ENCODE assay signal across 8 mouse cellular contexts in the genomic region with DNA sequence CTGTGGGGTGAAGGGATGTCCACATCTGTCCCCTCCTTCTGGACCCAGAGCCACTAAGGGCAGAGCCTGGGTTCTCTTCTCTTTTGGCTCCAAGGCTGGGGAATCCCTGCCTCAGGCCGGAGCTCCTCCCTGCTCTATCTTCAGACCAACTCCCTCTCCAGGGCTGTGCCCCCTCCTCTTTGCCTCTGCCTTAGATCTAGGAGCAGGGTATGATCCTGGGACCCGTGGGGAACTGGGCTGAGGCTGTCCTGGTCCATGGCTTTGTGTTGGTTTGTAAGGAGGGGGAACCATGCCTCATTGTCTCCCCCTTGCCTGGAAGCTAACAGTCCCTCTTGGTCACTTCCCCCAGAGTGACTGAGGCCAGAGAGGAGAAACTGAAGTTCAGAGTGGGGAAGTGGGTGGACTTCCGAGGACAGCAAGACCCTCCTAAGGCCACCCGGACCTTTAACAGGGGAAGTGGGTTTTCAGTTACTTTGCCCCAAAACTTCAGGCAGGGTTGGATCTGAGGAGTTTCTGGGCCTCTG. TPM values are rescaled to one million over a fixed set of nuclear protein-coding genes. Genes with fewer than 3 reads are reported as not detected.
DNase-seq lines count a peak whose midpoint lies in the region; ATAC-seq and TF ChIP-seq lines count a peak whose summit lies in the region.

No protein-coding gene starts in this region.

- H3K36me3 ChIP-seq in forebrain, embryonic 11.5 days (ENCODE audit: control insufficient read depth, insufficient read depth, low read length) = no peaks in the 10 kb centered on the region
- H3K36me3 ChIP-seq in limb, embryonic 13.5 days = peaks cover 15% of the 10 kb centered on the region
- H3K36me3 ChIP-seq in neural tube, embryonic 13.5 days = no peaks in the 10 kb centered on the region

- peak overlapping the region; percentile 84 for H3K4me2 ChIP-seq in forebrain, embryonic 11.5 days (ENCODE audit: low read depth, low read length, severe bottlenecking)
- H3K4me2 ChIP-seq in limb, embryonic 13.5 days (replicated peaks) = peak overlapping the region; percentile 88
- peak overlapping the region; percentile 93 for H3K4me2 ChIP-seq in neural tube, embryonic 13.5 days

- peak overlapping the region; percentile 78 for H3K27ac ChIP-seq in layer of hippocampus, adult 2 months
- H3K27ac ChIP-seq in forebrain, embryonic 11.5 days (ENCODE audit: low read depth, low read length) = no peak overlapping the region
- H3K27ac ChIP-seq in limb, embryonic 13.5 days = peak overlapping the region; percentile 93
- no peak overlapping the region for H3K27ac ChIP-seq in neural tube, embryonic 13.5 days (replicated peaks)

- no peaks in the 10 kb centered on the region for H3K27me3 ChIP-seq in forebrain, embryonic 11.5 days (ENCODE audit: control insufficient read depth, insufficient read depth, low read length)
- H3K27me3 ChIP-seq in limb, embryonic 13.5 days = no peaks in the 10 kb centered on the region
- H3K27me3 ChIP-seq in neural tube, embryonic 13.5 days = peaks cover 25% of the 10 kb centered on the region

- no peaks in the 10 kb centered on the region for H3K9me3 ChIP-seq in forebrain, embryonic 11.5 days (ENCODE audit: control insufficient read depth, low read length)
- H3K9me3 ChIP-seq in limb, embryonic 13.5 days = no peaks in the 10 kb centered on the region
- H3K9me3 ChIP-seq in neural tube, embryonic 13.5 days = no peaks in the 10 kb centered on the region

- peaks cover 9% of the 10 kb centered on the region for H3K4me1 ChIP-seq in forebrain, embryonic 11.5 days (replicated peaks; ENCODE audit: control insufficient read depth, insufficient read depth, low read length)
- H3K4me1 ChIP-seq in limb, embryonic 13.5 days = peaks cover 74% of the 10 kb centered on the region
- peaks cover 38% of the 10 kb centered on the region for H3K4me1 ChIP-seq in neural tube, embryonic 13.5 days (replicated peaks)

- WGBS in forebrain, embryonic 11.5 days = 45% methylated on average over 4 of the region's 4 CpGs
- 6% methylated on average over 4 of the region's 4 CpGs for WGBS in limb, embryonic 13.5 days
- WGBS in neural tube, embryonic 13.5 days = 35% methylated on average over 4 of the region's 4 CpGs

- peak overlapping the region; percentile 53 for H3K4me3 ChIP-seq in layer of hippocampus, adult 2 months
- peak overlapping the region; percentile 54 for H3K4me3 ChIP-seq in forebrain, embryonic 11.5 days (ENCODE audit: low read depth, low read length)
- H3K4me3 ChIP-seq in limb, embryonic 13.5 days = peak overlapping the region; percentile 77
- H3K4me3 ChIP-seq in neural tube, embryonic 13.5 days = peak overlapping the region; percentile 58

- peak overlapping the region; percentile 62 for H3K9ac ChIP-seq in forebrain, embryonic 11.5 days (ENCODE audit: low read length)
- H3K9ac ChIP-seq in limb, embryonic 13.5 days = peak overlapping the region; percentile 90
- peak overlapping the region; percentile 74 for H3K9ac ChIP-seq in neural tube, embryonic 13.5 days

- no peak for TF ChIP-seq CTCF in layer of hippocampus, adult 2 months (conservative IDR thresholded peaks at IDR 0.05)

- DNase-seq in layer of hippocampus, adult 2 months (ENCODE audit: low spot score in 2 of 2) = no peak
- no peak for DNase-seq in layer of hippocampus, adult 9-11 months
- DNase-seq in forebrain, embryonic 11.5 days (ENCODE audit: low spot score) = no peak
- DNase-seq in thymus, postnatal 4 days = no peak
- no peak for DNase-seq in ovary, adult 18-20 months (ENCODE audit: low spot score)
- no peak for DNase-seq in kidney, adult 18-20 months

- ATAC-seq in forebrain, embryonic 11.5 days (replicated peaks; ENCODE audit: low FRiP score) = no peak
- no peak for ATAC-seq in limb, embryonic 13.5 days (ENCODE audit: low FRiP score, low read depth)
- ATAC-seq in neural tube, embryonic 13.5 days (ENCODE audit: low read depth) = no peak

RNA-seq across cellular contexts. Expression of a gene that starts 0.8 kb away (rescaled TPM):
- total RNA-seq in layer of hippocampus, adult 2 months (2021) = 10 to 100 TPM; 13.4 to 14.3 TPM
- 45.3 and 48.6 TPM in 2 replicates for polyA plus RNA-seq in forebrain, embryonic 11.5 days (2014; fragmentation: Nextera tagmentation; extraction: Ambion mirVana)
- 162 and 169 TPM in 2 replicates for polyA plus RNA-seq in limb, embryonic 13.5 days (2015; fragmentation: Nextera tagmentation; extraction: Ambion mirVana)
- polyA plus RNA-seq in neural tube, embryonic 13.5 days (2015; fragmentation: Nextera tagmentation; extraction: Ambion mirVana) = 33.0 and 37.2 TPM in 2 replicates

RNA-seq across cellular contexts. Expression of a gene that starts 31.8 kb away (rescaled TPM):
- 10 to 100 TPM; 18.6 to 28.7 TPM for total RNA-seq in layer of hippocampus, adult 2 months (2021)
- 16.0 and 16.4 TPM in 2 replicates for polyA plus RNA-seq in forebrain, embryonic 11.5 days (2014; fragmentation: Nextera tagmentation; extraction: Ambion mirVana)
- 81.3 and 84.9 TPM in 2 replicates for polyA plus RNA-seq in limb, embryonic 13.5 days (2015; fragmentation: Nextera tagmentation; extraction: Ambion mirVana)
- 12.6 and 16.1 TPM in 2 replicates for polyA plus RNA-seq in neural tube, embryonic 13.5 days (2015; fragmentation: Nextera tagmentation; extraction: Ambion mirVana)

RNA-seq across cellular contexts. Expression of a gene that starts 40.2 kb away (rescaled TPM):
- total RNA-seq in layer of hippocampus, adult 2 months (2021) = 1 to 10 TPM; 5.9 to 6.9 TPM
- polyA plus RNA-seq in forebrain, embryonic 11.5 days (2014; fragmentation: Nextera tagmentation; extraction: Ambion mirVana) = 1.8 and 2.7 TPM in 2 replicates
- 1.6 TPM in 2 replicates for polyA plus RNA-seq in limb, embryonic 13.5 days (2015; fragmentation: Nextera tagmentation; extraction: Ambion mirVana)
- 1.7 and 2.0 TPM in 2 replicates for polyA plus RNA-seq in neural tube, embryonic 13.5 days (2015; fragmentation: Nextera tagmentation; extraction: Ambion mirVana)

Comparison
In these comparisons a context has a peak if more than half of its experiments do, and no peak if none do; other contexts are left out.
1. H3K27ac ChIP-seq: peak in layer of hippocampus, adult 2 months (single experiment) and limb, embryonic 13.5 days (single experiment); none in forebrain, embryonic 11.5 days (single experiment) and neural tube, embryonic 13.5 days (single experiment).
2. Peak in every context shown above with its lines, with median percentiles within 50 percentile points of each other: H3K4me3 ChIP-seq, H3K4me2 ChIP-seq and H3K9ac ChIP-seq.